Mouse (Mus musculus) testis, postnatal 14 days (tissue): ENCODE measurements around the gene BC017158.

ENCODE experiments used
- DNase-seq: peaks from one replicate; pipeline ENCODE4 v3.0.0; 2021; ENCODE audit warnings: low spot score

Gene BC017158

DNA sequence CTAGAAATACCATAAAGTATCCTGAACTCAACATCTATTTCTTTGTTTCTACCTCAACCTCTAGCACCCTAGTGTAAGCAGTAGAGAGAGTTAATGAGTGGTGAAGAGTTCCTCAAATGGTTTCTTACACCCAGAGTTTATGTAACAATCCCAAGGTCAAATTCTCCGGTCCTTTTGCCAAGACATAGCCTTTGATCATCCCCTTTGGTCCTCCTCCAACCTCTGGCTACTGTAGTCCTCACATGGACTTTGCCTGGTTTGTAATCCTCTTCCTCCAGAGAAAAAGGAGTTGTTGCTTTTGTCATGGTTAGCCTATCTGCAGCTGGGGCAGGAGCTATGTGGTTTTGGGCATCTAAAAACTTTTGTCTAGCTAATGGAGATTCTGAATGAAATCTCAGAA, 62.5 kb downstream of the BC017158 start:
- DNase-seq: no peak

DNA sequence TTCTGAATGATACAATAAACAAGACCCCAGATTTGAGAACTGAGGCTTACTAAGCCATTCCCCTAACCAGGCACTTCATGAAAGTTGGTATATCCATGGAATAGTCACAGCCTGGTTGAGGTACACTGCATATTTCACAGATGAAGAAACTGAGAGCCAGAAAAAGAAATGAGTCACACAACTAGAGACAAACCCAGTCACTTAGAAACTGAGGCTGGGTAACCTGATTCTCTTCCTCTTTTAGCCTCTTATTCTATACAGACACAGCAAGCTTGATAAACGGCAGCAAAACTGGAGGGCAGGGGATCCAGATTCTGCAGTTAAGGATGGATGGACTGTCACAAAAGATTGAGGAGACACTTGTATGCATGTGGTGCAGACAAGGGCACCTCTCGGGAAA, 63.2 kb downstream of the BC017158 start:
- DNase-seq: no peak

DNA sequence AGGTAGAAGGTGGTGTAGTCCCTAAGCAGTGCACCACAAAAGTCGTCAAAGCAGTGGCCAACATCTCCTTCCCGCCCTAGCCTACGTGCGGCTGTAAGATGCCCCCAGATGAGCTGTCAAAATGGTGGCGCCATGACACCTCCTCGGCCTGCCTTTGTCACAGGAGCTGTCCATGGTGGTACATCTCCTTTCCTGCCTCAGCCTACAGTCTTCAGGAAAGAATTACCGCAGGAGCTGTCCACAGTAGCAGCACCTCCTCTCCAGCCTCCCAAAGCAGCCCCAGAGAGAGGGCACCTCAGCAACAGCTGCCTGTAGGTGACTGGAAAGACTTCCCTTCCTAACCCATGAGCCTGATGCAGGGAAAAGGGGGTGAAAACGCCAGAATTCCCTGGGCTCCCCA, 66.2 kb downstream of the BC017158 start:
- DNase-seq: no peak
